Mouse (Mus musculus) hindbrain, embryonic 16.5 days (tissue): ENCODE results near the gene Fgf2. TPM values are rescaled to one million over a fixed set of nuclear protein-coding genes. Genes with fewer than 3 reads are reported as not detected.

Experiments used
- ATAC-seq: fragments of 200-750 bp; cut with Nextera tagmentation; 2 replicates; pipeline ENCODE4 v1.8.0; 2017; ENCODE audit warnings: moderate TSS enrichment, moderate library complexity
- H3K27ac ChIP-seq: fragments of 300-500 bp; sonication (generic); 2 replicates; pipeline ENCODE4 v1.5.1; 2014; ENCODE audit warnings: low read depth, mild to moderate bottlenecking, control low read depth, low read length, moderate library complexity
- H3K27me3 ChIP-seq: fragments of 300-500 bp; sonication (generic); replicated peaks from 2 replicates; pipeline ENCODE4 v1.6.1; 2014; ENCODE audit warnings: low read length; ENCODE audit not compliant: control insufficient read depth, insufficient read depth
- H3K36me3 ChIP-seq: fragments of 300-500 bp; sonication (generic); 2 replicates; pipeline ENCODE4 v1.6.1; 2014; ENCODE audit warnings: mild to moderate bottlenecking, low read length, moderate library complexity, mixed read lengths; ENCODE audit not compliant: control insufficient read depth, insufficient read depth
- H3K4me1 ChIP-seq: fragments of 300-500 bp; sonication (generic); 2 replicates; pipeline ENCODE4 v1.6.1; 2014; ENCODE audit warnings: low read depth, low read length; ENCODE audit not compliant: control insufficient read depth, insufficient read depth
- H3K4me2 ChIP-seq: fragments of 300-500 bp; sonication (generic); 2 replicates; pipeline ENCODE4 v1.6.1; 2014; ENCODE audit warnings: mild to moderate bottlenecking, low read length, control low read depth, moderate library complexity
- H3K4me3 ChIP-seq: fragments of 300-500 bp; sonication (generic); 2 replicates; pipeline ENCODE4 v1.5.1; 2014; ENCODE audit warnings: mild to moderate bottlenecking, low read length, control low read depth, moderate library complexity
- H3K9ac ChIP-seq: fragments of 300-500 bp; sonication (generic); 2 replicates; pipeline ENCODE4 v1.6.1; 2014; ENCODE audit warnings: low read depth, mild to moderate bottlenecking, control low read depth, low read length, moderate library complexity
- H3K9me3 ChIP-seq: fragments of 300-500 bp; sonication (generic); 2 replicates; pipeline ENCODE4 v1.6.1; 2014; ENCODE audit warnings: mild to moderate bottlenecking, low read length, moderate library complexity; ENCODE audit not compliant: control insufficient read depth
- WGBS: fragments of 180-500 bp; shearing (Covaris S2); extraction: QIAGEN DNeasy Blood & Tissue Kit; methylation state at CpG from one replicate; pipeline ENCODE4 v1.1.7; 2014; 5-methylcytosine and 5-hydroxymethylcytosine counted together
- polyA plus RNA-seq: library from polyadenylated mRNA; unstranded; fragments of >200 nt; fragmentation: Nextera tagmentation; extraction: Ambion mirVana; gene quantifications from 2 replicates; pipeline ENCODE4 v1.2.1, GENCODE M21; 2015

Fgf2 gene
- polyA plus RNA-seq, 1 experiment from 2014 or later: 0.55 TPM

DNA sequence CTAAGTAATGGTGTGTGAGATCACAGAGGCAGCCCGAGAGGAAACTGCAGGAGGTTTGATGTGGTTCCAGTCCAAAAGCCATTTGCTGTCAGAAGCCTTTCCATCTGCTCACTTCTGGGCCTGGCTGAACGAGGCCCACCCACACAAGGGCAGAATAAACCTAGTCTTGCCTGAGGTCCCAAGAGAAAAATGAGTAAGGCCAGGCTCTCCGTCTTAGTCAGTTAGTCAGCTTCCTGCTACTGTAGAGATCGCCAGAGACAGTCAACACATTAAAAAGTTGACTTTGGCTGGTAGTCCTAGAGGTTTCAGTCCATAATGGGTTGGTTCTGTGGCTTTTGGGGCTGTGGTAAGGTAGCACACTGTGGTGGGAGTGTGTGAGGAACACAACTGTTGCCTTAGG lies 22.3 kb downstream of the Fgf2 start:
- no peak overlapping the region for H3K4me3 ChIP-seq
- no peak overlapping the region for H3K4me2 ChIP-seq
- WGBS: 80% methylated on average over 4 of the region's 4 CpGs

DNA sequence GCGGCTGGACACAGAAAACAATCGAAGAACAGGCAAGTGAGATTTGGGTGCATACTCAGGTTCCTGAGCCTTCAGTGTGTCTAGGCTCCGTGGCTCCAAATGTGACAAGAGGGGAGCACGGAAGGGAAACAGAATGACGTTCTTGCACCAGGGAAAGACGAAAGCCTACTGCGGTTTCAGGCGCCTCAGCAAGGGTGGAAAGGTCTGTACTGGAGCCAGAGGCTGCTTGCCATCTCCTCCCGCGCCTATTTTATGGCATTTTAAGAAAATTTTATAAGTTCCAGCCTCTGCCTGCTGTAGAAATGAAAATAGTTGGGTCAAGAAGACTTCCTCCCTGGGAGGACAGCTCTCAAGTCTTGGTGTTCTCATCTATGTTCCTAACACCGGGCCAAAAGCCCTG lies 25.6 kb downstream of the Fgf2 start:
- no peaks in the 10 kb centered on the region for H3K4me1 ChIP-seq
- no peak overlapping the region for H3K9ac ChIP-seq
- no peak overlapping the region for H3K4me2 ChIP-seq
- 92% methylated on average over 11 of the region's 11 CpGs for WGBS
- H3K27me3 ChIP-seq: no peaks in the 10 kb centered on the region
- H3K27ac ChIP-seq: no peak overlapping the region
- H3K9me3 ChIP-seq: no peaks in the 10 kb centered on the region
- H3K36me3 ChIP-seq: no peaks in the 10 kb centered on the region
- no peak overlapping the region for H3K4me3 ChIP-seq
- ATAC-seq: no peak

More for the DNA sequence above, 22.3 kb downstream of the Fgf2 start:
- H3K9me3 ChIP-seq: no peaks in the 10 kb centered on the region
- no peak overlapping the region for H3K9ac ChIP-seq
- no peak overlapping the region for H3K27ac ChIP-seq
- no peaks in the 10 kb centered on the region for H3K27me3 ChIP-seq
- H3K36me3 ChIP-seq: no peaks in the 10 kb centered on the region
- no peaks in the 10 kb centered on the region for H3K4me1 ChIP-seq
- no peak for ATAC-seq

DNA sequence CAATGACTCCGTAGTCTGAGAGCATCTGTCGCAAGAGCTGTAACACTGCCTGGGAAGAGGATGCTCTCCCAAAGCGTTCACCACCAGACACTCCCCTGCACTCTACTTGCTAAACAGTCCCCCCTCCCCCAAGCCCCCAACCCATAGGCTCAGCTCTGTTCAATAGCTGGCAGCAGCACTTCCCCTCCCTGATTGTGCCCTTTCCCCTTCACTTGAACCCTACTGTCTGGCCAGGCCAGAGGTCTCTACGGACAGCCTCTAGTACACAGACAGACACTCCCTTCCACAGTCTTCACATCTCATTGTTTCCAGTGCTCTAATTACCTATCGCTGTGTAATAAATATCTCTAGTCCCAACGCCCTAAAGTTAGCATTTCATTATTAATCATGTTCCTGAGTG lies 29.8 kb downstream of the Fgf2 start:
- no peak; the same call in 1 of the 2 replicates for ATAC-seq
- Histone ChIP-seq H3K9ac (no peak overlapping the region), H3K36me3 (no peaks in the 10 kb centered on the region), H3K9me3 (no peaks in the 10 kb centered on the region), H3K27ac (no peak overlapping the region), H3K27me3 (no peaks in the 10 kb centered on the region), H3K4me2 (no peak overlapping the region), H3K4me3 (no peak overlapping the region), H3K4me1 (no peaks in the 10 kb centered on the region; the same call in 1 of the 2 replicates)
- 64% methylated on average over 6 of the region's 6 CpGs for WGBS

DNA sequence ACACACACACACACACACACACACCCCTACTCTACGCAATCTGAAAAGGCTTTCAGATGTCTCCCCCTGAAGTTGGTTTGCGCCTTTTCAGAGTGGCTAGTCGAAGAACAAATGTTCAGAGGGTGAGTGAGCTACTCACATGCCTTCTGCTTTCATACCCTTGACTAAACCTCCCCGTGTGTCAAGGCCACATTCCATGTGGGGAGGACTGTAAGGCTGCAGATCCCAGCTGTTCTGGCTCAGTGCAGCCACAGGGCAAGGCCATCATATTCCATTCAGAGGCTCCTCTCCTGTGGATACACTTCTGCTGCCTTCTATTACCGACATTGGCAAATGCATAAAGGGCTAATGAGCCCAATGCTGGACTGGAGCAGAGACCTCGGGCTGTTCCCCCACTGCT lies 30.3 kb downstream of the Fgf2 start:
- ATAC-seq: no peak
- Histone ChIP-seq H3K4me2 (no peak overlapping the region), H3K4me3 (no peak overlapping the region), H3K27me3 (no peaks in the 10 kb centered on the region), H3K4me1 (no peaks in the 10 kb centered on the region; the same call in 1 of the 2 replicates), H3K9ac (no peak overlapping the region), H3K36me3 (no peaks in the 10 kb centered on the region), H3K9me3 (no peaks in the 10 kb centered on the region), H3K27ac (no peak overlapping the region)
- 75% methylated on average over 6 of the region's 6 CpGs for WGBS

DNA sequence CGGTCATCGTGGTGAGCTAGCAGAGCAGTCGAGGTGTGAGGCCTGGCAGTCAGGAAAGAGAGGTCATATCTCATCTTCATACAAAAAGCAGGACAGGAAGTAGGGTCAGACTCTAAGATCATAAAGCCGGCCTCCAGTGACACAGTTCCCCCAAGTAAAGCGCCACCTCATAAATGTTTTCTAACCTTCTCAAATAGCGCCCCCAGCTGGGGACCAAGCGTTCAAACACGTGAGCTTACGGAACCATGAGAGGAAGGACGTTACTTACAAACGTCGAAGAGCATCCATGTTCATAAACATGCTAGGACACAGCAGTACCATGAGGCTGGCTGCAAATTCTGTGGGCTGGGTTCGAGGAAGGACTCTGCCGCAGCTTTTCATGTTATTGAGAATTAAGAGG lies 31.1 kb downstream of the Fgf2 start:
- Histone ChIP-seq H3K27ac (no peak overlapping the region), H3K9me3 (no peaks in the 10 kb centered on the region), H3K4me3 (no peak overlapping the region), H3K4me1 (no peaks in the 10 kb centered on the region; the same call in 1 of the 2 replicates), H3K27me3 (no peaks in the 10 kb centered on the region), H3K9ac (no peak overlapping the region), H3K4me2 (no peak overlapping the region), H3K36me3 (no peaks in the 10 kb centered on the region)
- WGBS: 86% methylated on average over 14 of the region's 14 CpGs
- ATAC-seq: no peak

DNA sequence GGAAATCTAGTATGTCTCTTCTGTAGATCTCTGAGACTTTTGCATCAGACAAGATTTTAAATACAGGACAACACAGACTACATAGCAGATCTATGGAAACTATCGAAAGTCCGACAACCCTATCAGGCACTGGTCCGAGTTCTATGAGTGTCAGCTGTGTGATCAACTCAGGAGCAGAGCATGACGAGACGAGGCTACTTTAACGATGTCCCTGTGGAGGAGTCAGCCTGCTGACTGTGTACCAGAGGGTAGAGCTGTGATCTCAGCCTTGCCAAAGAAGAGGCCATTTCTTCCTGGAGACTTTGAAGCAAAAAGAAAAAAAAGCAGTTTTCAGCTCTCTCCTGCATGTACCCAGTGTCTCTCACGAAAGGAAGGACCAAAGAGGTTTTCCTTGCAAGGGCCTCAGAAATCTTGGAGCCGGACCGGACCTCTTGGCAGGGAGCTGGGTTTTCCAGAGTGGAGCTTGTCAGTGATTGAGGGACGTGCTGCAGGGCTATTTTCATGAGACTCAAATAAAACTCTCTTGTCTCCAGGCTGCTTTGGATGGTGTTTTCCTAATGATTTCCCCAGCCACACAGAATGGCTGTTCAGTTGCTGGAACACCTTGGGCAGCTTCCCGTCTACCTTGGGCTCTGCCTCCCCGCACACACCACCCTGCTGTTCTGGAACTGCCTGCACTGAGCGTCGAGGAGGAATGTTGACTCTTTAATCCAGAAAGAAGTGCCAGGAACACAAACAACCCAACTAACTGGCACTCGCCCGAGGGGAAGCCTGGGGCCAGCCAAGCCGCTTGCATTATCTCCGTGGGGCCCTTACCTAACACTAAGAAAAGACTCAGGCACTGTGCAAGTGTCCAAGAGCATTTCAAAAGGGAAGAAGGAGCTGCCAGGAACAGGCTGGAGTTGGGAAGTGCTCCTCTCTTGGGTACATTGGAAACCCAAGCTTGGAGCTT lies 32.1 kb downstream of the Fgf2 start:
- ATAC-seq: peak; percentile 83
- Histone ChIP-seq H3K4me2 (no peak overlapping the region), H3K9ac (no peak overlapping the region), H3K4me3 (no peak overlapping the region), H3K4me1 (no peaks in the 10 kb centered on the region; the same call in 1 of the 2 replicates), H3K27ac (peak overlapping the region; percentile 20; the same call in 1 of the 2 replicates), H3K9me3 (no peaks in the 10 kb centered on the region), H3K36me3 (no peaks in the 10 kb centered on the region), H3K27me3 (no peaks in the 10 kb centered on the region)
- WGBS: 68% methylated on average over 18 of the region's 18 CpGs

DNA sequence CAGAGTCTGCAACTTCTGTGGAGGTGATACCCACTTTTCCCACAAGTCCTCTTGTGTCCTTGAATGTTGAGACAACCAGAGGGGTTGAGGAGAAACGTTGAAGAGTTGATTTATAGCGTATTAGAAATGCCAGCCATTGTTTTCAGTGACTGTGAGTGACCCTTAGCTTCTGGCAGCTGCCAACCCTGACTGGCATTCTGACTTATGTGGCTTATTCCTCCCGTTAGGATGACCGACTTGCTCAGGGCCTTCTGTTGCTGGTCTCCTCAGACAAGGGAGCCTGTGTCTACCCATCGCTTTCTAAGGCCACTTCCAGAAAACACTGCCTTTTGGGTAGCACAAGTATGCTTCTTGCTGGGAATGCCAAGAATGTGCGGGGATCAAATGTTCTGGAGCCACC lies 33.3 kb downstream of the Fgf2 start:
- H3K27me3 ChIP-seq: no peaks in the 10 kb centered on the region
- no peak overlapping the region for H3K27ac ChIP-seq
- H3K4me2 ChIP-seq: no peak overlapping the region
- no peak overlapping the region for H3K9ac ChIP-seq
- no peaks in the 10 kb centered on the region for H3K36me3 ChIP-seq
- WGBS: 73% methylated on average over 6 of the region's 6 CpGs
- no peak overlapping the region for H3K4me3 ChIP-seq
- H3K9me3 ChIP-seq: no peaks in the 10 kb centered on the region
- no peaks in the 10 kb centered on the region; the same call in 1 of the 2 replicates for H3K4me1 ChIP-seq
- ATAC-seq: no peak

DNA sequence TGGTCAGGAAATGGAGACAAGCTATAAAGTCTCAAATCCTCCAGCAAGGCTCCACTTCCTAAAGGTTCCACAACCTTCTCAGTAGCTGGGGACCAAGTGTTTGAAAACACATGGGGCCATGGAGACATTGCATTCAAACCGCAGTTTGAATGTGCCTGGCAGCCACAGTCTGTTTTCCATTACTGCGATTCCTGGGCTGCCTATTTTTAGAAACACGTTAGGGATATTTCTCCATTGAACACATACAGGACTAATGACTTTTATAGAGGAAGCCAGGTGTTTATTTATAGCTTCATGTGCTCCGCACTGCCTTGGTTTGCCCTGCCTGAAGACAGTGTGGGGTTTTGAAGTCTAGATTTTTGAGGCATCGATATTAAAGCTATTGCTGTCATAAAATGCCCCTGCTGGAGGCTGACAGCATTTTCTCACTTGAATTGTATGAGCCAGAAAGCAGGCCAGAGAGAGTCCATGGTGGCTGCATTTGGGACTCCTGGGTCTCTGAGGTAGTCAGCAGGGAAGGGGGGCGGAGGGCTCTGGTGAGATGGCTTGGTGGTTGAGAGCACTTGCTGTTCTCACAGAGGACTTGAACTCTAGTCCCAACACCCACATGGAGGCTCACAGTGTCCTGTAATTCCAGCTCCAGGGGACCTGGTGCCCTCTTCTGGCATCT lies 35.1 kb downstream of the Fgf2 start:
- WGBS: 85% methylated on average over 6 of the region's 6 CpGs
- ATAC-seq: no peak

DNA sequence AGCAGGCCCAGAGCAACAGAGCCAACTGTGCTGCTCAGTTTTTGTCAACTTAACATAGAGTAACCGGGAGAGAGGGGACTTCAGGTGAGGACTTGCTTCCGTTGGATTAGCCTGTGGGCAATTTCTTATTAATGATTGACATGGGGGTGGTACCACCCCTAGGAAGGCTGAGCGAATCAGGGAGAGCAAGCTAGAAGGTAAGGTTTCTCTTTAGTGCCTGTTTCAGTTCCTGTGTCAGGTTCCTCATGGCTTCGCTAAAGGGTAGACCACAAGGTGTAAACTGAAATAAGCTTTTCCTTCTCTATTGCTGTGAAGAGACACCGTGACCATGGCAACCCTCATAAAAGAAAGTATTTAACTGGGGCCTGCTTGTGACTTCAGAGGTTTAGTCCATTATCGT lies 39.2 kb downstream of the Fgf2 start:
- H3K4me2 ChIP-seq: no peak overlapping the region

More for the DNA sequence above, 35.1 kb downstream of the Fgf2 start:
- H3K36me3 ChIP-seq: no peaks in the 10 kb centered on the region
- no peaks in the 10 kb centered on the region for H3K9me3 ChIP-seq
- H3K4me2 ChIP-seq: no peak overlapping the region
- no peak overlapping the region for H3K9ac ChIP-seq
- H3K27me3 ChIP-seq: no peaks in the 10 kb centered on the region
- no peak overlapping the region for H3K4me3 ChIP-seq
- H3K27ac ChIP-seq: no peak overlapping the region
- H3K4me1 ChIP-seq: no peaks in the 10 kb centered on the region; the same call in 1 of the 2 replicates

More for the DNA sequence above, 39.2 kb downstream of the Fgf2 start:
- H3K4me1 ChIP-seq: no peaks in the 10 kb centered on the region
- no peak overlapping the region for H3K9ac ChIP-seq
- ATAC-seq: no peak
- no peak overlapping the region for H3K4me3 ChIP-seq
- H3K9me3 ChIP-seq: no peaks in the 10 kb centered on the region
- H3K36me3 ChIP-seq: no peaks in the 10 kb centered on the region
- WGBS: 87% methylated on average over 6 of the region's 6 CpGs
- no peaks in the 10 kb centered on the region for H3K27me3 ChIP-seq
- no peak overlapping the region for H3K27ac ChIP-seq
